ENCODE assay signal across 8 mouse cellular contexts in genomic region chr1:21052132-21052545, GRCm38 (mm10). TPM values are rescaled to one million over a fixed set of nuclear protein-coding genes. Genes with fewer than 3 reads are reported as not detected.
DNase-seq lines count a peak whose midpoint lies in the region; ATAC-seq and TF ChIP-seq lines count a peak whose summit lies in the region.

No protein-coding gene starts in this region.

- no peak for ATAC-seq in heart, embryonic 13.5 days (ENCODE audit: extremely low read depth, insufficient number of reproducible peaks, low FRiP score, low TSS enrichment)
- ATAC-seq in CD4-positive, CD25-positive, alpha-beta regulatory T cell, adult 4 months = peak; percentile 82
- peak; percentile 37 for ATAC-seq in forebrain, postnatal 0 days
- no peak for ATAC-seq in midbrain, embryonic 14.5 days (ENCODE audit: low FRiP score, low TSS enrichment)

- TF ChIP-seq CTCF in forebrain, postnatal 0 days (IDR thresholded peaks at IDR 0.05; ENCODE audit: low read depth) = no peak

- no peak for DNase-seq in heart, adult 18-20 months
- DNase-seq in forebrain, postnatal 0 days = no peak
- DNase-seq in midbrain, embryonic 14.5 days = peak; percentile 25
- no peak for DNase-seq in adrenal gland, postnatal 4 days (ENCODE audit: low spot score in 2 of 2)
- DNase-seq in left cerebral cortex, adult 8-10 months (ENCODE audit: low spot score in 2 of 2) = no peak
- DNase-seq in adrenal gland, postnatal 36 days = no peak

- H3K36me3 ChIP-seq in heart, embryonic 13.5 days = peaks cover 5% of the 10 kb centered on the region; the same call in 1 of the 2 replicates
- H3K36me3 ChIP-seq in forebrain, postnatal 0 days (ENCODE audit: insufficient read depth) = no peaks in the 10 kb centered on the region
- H3K36me3 ChIP-seq in midbrain, embryonic 14.5 days (ENCODE audit: control insufficient read depth, insufficient read depth, low read length) = no peaks in the 10 kb centered on the region

- H3K27ac ChIP-seq in heart, embryonic 13.5 days (replicated peaks) = peak overlapping the region; percentile 56; the same call in 1 of the 2 replicates
- no peak overlapping the region for H3K27ac ChIP-seq in forebrain, postnatal 0 days (ENCODE audit: low read depth, low read length)
- peak overlapping the region; percentile 26; the same call in 1 of the 2 replicates for H3K27ac ChIP-seq in midbrain, embryonic 14.5 days (replicated peaks; ENCODE audit: low read depth, low read length)

- 0 out of 2 replicates have a peak overlapping the region, but pooled peaks have one; percentile 24 for H3K9ac ChIP-seq in heart, embryonic 13.5 days
- no peak overlapping the region for H3K9ac ChIP-seq in forebrain, postnatal 0 days
- H3K9ac ChIP-seq in midbrain, embryonic 14.5 days (replicated peaks; ENCODE audit: low read length) = no peak overlapping the region

- WGBS in heart, embryonic 13.5 days = 20% methylated on average over 5 of the region's 5 CpGs
- 45% methylated on average over 5 of the region's 5 CpGs for WGBS in forebrain, postnatal 0 days
- 58% methylated on average over 5 of the region's 5 CpGs for WGBS in midbrain, embryonic 14.5 days

- H3K4me2 ChIP-seq in heart, embryonic 13.5 days = peak overlapping the region; percentile 27
- H3K4me2 ChIP-seq in forebrain, postnatal 0 days (ENCODE audit: low read depth) = no peak overlapping the region
- H3K4me2 ChIP-seq in midbrain, embryonic 14.5 days (ENCODE audit: low read length) = no peak overlapping the region

- H3K9me3 ChIP-seq in heart, embryonic 13.5 days = no peaks in the 10 kb centered on the region
- H3K9me3 ChIP-seq in forebrain, postnatal 0 days (ENCODE audit: low read length) = no peaks in the 10 kb centered on the region
- no peaks in the 10 kb centered on the region for H3K9me3 ChIP-seq in midbrain, embryonic 14.5 days (ENCODE audit: control insufficient read depth, low read length)

- peaks cover 57% of the 10 kb centered on the region for H3K4me1 ChIP-seq in heart, embryonic 13.5 days
- peaks cover 6% of the 10 kb centered on the region; the same call in 1 of the 2 replicates for H3K4me1 ChIP-seq in forebrain, postnatal 0 days (ENCODE audit: insufficient read depth)
- 0 out of 2 replicates have a peak, but pooled peaks cover 10% of the 10 kb centered on the region for H3K4me1 ChIP-seq in midbrain, embryonic 14.5 days (ENCODE audit: control insufficient read depth, insufficient read depth, low read length)

- H3K27me3 ChIP-seq in heart, embryonic 13.5 days (replicated peaks) = no peaks in the 10 kb centered on the region
- no peaks in the 10 kb centered on the region for H3K27me3 ChIP-seq in forebrain, postnatal 0 days (ENCODE audit: insufficient read depth, low read length)
- no peaks in the 10 kb centered on the region for H3K27me3 ChIP-seq in midbrain, embryonic 14.5 days (ENCODE audit: control insufficient read depth, insufficient read depth, low read length)

- H3K4me3 ChIP-seq in heart, embryonic 13.5 days = no peak overlapping the region
- H3K4me3 ChIP-seq in forebrain, postnatal 0 days (ENCODE audit: low read depth, low read length) = no peak overlapping the region
- H3K4me3 ChIP-seq in midbrain, embryonic 14.5 days (replicated peaks; ENCODE audit: low read depth, low read length) = no peak overlapping the region

RNA-seq across cellular contexts. Expression of gene Tram2, which starts 26.9 kb away (rescaled TPM):
- 4.3 and 4.4 TPM in 2 replicates for polyA plus RNA-seq in heart, embryonic 13.5 days (2015; fragmentation: Nextera tagmentation; extraction: Ambion mirVana)
- total RNA-seq in heart, adult 18-20 months (2021) = 1 to 10 TPM; 3.9 to 5.2 TPM
- 1 to 10 TPM; 7.9 to 9.5 TPM for polyA plus RNA-seq in CD4-positive, CD25-positive, alpha-beta regulatory T cell, adult 4 months (2017; shearing (Covaris generic))
- 0.85 and 1.9 TPM in 2 replicates for total RNA-seq in forebrain, postnatal 0 days (2014; rRNA removed)
- polyA plus RNA-seq in forebrain, postnatal 0 days (2015; fragmentation: Nextera tagmentation; extraction: Ambion mirVana) = 0.98 and 1.3 TPM in 2 replicates
- polyA plus RNA-seq in midbrain, embryonic 14.5 days (2014; fragmentation: Nextera tagmentation; extraction: Ambion mirVana) = 1.8 and 2.7 TPM in 2 replicates
- 10 to 100 TPM; 12.2 to 14.2 TPM for total RNA-seq in adrenal gland, postnatal 4 days (2021)
- 1 to 10 TPM; 1.3 to 2.1 (median 1.4) TPM for total RNA-seq in left cerebral cortex, adult 8-10 months (2022)
- 1 to 10 TPM; 5.3 to 7.8 TPM for total RNA-seq in adrenal gland, postnatal 36 days (2021)

Comparison
In these comparisons a context has a peak if more than half of its experiments do, and no peak if none do; other contexts are left out.
1. ATAC-seq: peak in CD4-positive, CD25-positive, alpha-beta regulatory T cell, adult 4 months (single experiment) and forebrain, postnatal 0 days (single experiment); none in heart, embryonic 13.5 days (single experiment) and midbrain, embryonic 14.5 days (single experiment).